Mouse (Mus musculus): Measurements from ENCODE around the gene Gm49340. TPM values are rescaled to one million over a fixed set of nuclear protein-coding genes. Genes with fewer than 3 reads are reported as not detected.
"Not testable (repeated sequence)": the region's sequence is repeated elsewhere in the genome, so short reads cannot be mapped to it uniquely, and the experiment has no call there.

The Gm49340 gene
- total and polyA plus RNA-seq, 2 experiments = 0.18 to 0.23 TPM

DNA sequence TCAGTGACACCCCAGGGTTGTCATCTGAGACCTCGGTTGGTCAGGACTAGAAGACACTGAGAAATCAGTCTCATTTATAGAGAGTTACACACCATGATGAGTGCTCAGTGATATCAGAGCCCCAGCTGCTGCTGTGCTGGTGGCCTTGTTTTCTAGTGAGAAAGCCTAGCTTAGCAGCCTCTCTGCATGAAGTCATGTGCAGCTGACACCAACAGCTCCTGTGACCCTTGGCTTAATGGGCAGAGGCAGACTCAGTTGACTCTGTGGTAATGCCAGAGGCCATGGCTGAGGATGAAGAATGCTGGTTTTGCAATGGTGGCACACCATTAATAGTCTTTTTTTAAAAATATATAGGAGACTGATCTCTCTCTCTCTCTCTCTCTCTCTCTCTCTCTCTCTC lies 39.9 kb upstream of the Gm49340 start:
- no peak for TF ChIP-seq CTCF (IDR thresholded peaks at IDR 0.05; ENCODE audit: low read depth, low read length)
- TF ChIP-seq POLR2A (IDR thresholded peaks at IDR 0.05; ENCODE audit: extremely low read depth, insufficient read depth, low read length) = no peak
- DNase-seq (ENCODE audit: extremely low read depth, low read depth, low spot score) = peak; percentile 17
- no peaks in the 10 kb centered on the region for H3K79me2 ChIP-seq (ENCODE audit: control insufficient read depth, insufficient read depth, low read length)
- no peaks in the 10 kb centered on the region for H3K4me1 ChIP-seq (ENCODE audit: control insufficient read depth, insufficient read depth, low read length)
- no peaks in the 10 kb centered on the region for H3K36me3 ChIP-seq (ENCODE audit: control insufficient read depth, insufficient read depth, low read length)
- no peak overlapping the region for H3K27ac ChIP-seq (replicated peaks; ENCODE audit: insufficient read depth, low read depth, low read length)
- no peak overlapping the region for H3K4me3 ChIP-seq (ENCODE audit: insufficient read depth, low read depth, low read length)
- WGBS = 94% methylated on average over 1 of the region's 1 CpGs
- H3K9ac ChIP-seq (ENCODE audit: low read depth, low read length) = no peak overlapping the region
- no peaks in the 10 kb centered on the region for H3K27me3 ChIP-seq (ENCODE audit: control insufficient read depth, insufficient read depth, low read length)

- DNase-seq (ENCODE audit: extremely low read depth, low read depth, low spot score) = no peak
Measured at GRCm38 (mm10) chr11:73303123-73303522, 26.4 kb upstream of the Gm49340 start.

GRCm38 (mm10) chr11:73315961-73316360 lies 13.6 kb upstream of the Gm49340 start:
- no peak overlapping the region for H3K4me3 ChIP-seq (ENCODE audit: insufficient read depth, low read depth, low read length)
- H3K27me3 ChIP-seq (ENCODE audit: control insufficient read depth, insufficient read depth, low read length) = no peaks in the 10 kb centered on the region
- H3K4me1 ChIP-seq (ENCODE audit: control insufficient read depth, insufficient read depth, low read length) = no peaks in the 10 kb centered on the region
- no peaks in the 10 kb centered on the region for H3K79me2 ChIP-seq (ENCODE audit: control insufficient read depth, insufficient read depth, low read length)
- H3K27ac ChIP-seq (replicated peaks; ENCODE audit: insufficient read depth, low read depth, low read length) = no peak overlapping the region
- 79% methylated on average over 3 of the region's 3 CpGs for WGBS
- no peak for DNase-seq (ENCODE audit: extremely low read depth, low read depth, low spot score)
- no peak overlapping the region for H3K9ac ChIP-seq (ENCODE audit: low read depth, low read length)
- H3K36me3 ChIP-seq (ENCODE audit: control insufficient read depth, insufficient read depth, low read length) = peaks cover 18% of the 10 kb centered on the region
- TF ChIP-seq CTCF (IDR thresholded peaks at IDR 0.05; ENCODE audit: low read depth, low read length) = no peak
- no peak for TF ChIP-seq POLR2A (IDR thresholded peaks at IDR 0.05; ENCODE audit: extremely low read depth, insufficient read depth, low read length)

More at GRCm38 (mm10) chr11:73303123-73303522, 26.4 kb upstream of the Gm49340 start:
- Histone ChIP-seq H3K36me3 (ENCODE audit: control insufficient read depth, insufficient read depth, low read length) (peaks cover 15% of the 10 kb centered on the region), H3K27ac (replicated peaks; ENCODE audit: insufficient read depth, low read depth, low read length) (no peak overlapping the region), H3K4me3 (ENCODE audit: insufficient read depth, low read depth, low read length) (no peak overlapping the region), H3K9ac (ENCODE audit: low read depth, low read length) (no peak overlapping the region), H3K4me1 (ENCODE audit: control insufficient read depth, insufficient read depth, low read length) (no peaks in the 10 kb centered on the region), H3K27me3 (ENCODE audit: control insufficient read depth, insufficient read depth, low read length) (no peaks in the 10 kb centered on the region), H3K79me2 (ENCODE audit: control insufficient read depth, insufficient read depth, low read length) (no peaks in the 10 kb centered on the region)
- TF ChIP-seq POLR2A (IDR thresholded peaks at IDR 0.05; ENCODE audit: extremely low read depth, insufficient read depth, low read length) = no peak
- no peak for TF ChIP-seq CTCF (IDR thresholded peaks at IDR 0.05; ENCODE audit: low read depth, low read length)
- 76% methylated on average over 2 of the region's 2 CpGs for WGBS

GRCm38 (mm10) chr11:73318581-73318980 lies 11.0 kb upstream of the Gm49340 start:
- H3K4me3 ChIP-seq (ENCODE audit: insufficient read depth, low read depth, low read length); H3K9ac ChIP-seq (ENCODE audit: low read depth, low read length); H3K27ac ChIP-seq (replicated peaks; ENCODE audit: insufficient read depth, low read depth, low read length); H3K79me2 ChIP-seq (ENCODE audit: control insufficient read depth, insufficient read depth, low read length); H3K27me3 ChIP-seq (ENCODE audit: control insufficient read depth, insufficient read depth, low read length); H3K4me1 ChIP-seq (ENCODE audit: control insufficient read depth, insufficient read depth, low read length); DNase-seq (ENCODE audit: extremely low read depth, low read depth, low spot score): not testable (repeated sequence)
- 95% methylated on average over 2 of the region's 2 CpGs for WGBS
- peaks cover 12% of the 10 kb centered on the region for H3K36me3 ChIP-seq (ENCODE audit: control insufficient read depth, insufficient read depth, low read length)

DNA sequence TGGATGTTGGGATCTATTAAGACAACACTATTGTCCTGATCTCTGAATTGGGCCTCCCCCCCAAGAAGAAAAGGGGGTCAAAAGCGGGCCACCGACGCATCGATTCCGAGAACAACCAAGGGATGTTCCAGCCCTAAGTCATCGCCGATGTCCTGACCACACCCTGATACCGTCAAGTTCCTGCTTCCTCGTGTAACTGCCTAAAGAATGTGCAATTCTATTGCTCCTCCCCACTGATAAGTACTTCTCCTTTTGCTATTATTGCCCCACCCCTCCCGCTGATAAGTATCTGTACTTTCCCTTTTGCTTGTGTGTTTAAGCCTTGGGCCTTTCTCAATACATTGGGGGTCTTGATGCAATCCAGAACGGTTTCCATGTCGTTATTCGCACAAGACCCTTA lies 8.5 kb upstream of the Gm49340 start:
- 93% methylated on average over 13 of the region's 13 CpGs for WGBS
- DNase-seq (ENCODE audit: extremely low read depth, low read depth, low spot score); H3K4me1 ChIP-seq (ENCODE audit: control insufficient read depth, insufficient read depth, low read length); H3K27me3 ChIP-seq (ENCODE audit: control insufficient read depth, insufficient read depth, low read length); H3K79me2 ChIP-seq (ENCODE audit: control insufficient read depth, insufficient read depth, low read length); H3K27ac ChIP-seq (replicated peaks; ENCODE audit: insufficient read depth, low read depth, low read length); H3K4me3 ChIP-seq (ENCODE audit: insufficient read depth, low read depth, low read length); H3K9ac ChIP-seq (ENCODE audit: low read depth, low read length): not testable (repeated sequence)
- peaks cover 12% of the 10 kb centered on the region for H3K36me3 ChIP-seq (ENCODE audit: control insufficient read depth, insufficient read depth, low read length)

- TF ChIP-seq CTCF (IDR thresholded peaks at IDR 0.05; ENCODE audit: low read depth, low read length) = no peak
- no peak for TF ChIP-seq POLR2A (IDR thresholded peaks at IDR 0.05; ENCODE audit: extremely low read depth, insufficient read depth, low read length)
- Histone ChIP-seq H3K4me1 (ENCODE audit: control insufficient read depth, insufficient read depth, low read length) (peaks cover 9% of the 10 kb centered on the region; the same call in 1 of the 2 replicates), H3K9ac (ENCODE audit: low read depth, low read length) (peak overlapping the region; percentile 38), H3K79me2 (ENCODE audit: control insufficient read depth, insufficient read depth, low read length) (peaks cover 4% of the 10 kb centered on the region; the same call in 1 of the 2 replicates), H3K36me3 (ENCODE audit: control insufficient read depth, insufficient read depth, low read length) (peaks cover 4% of the 10 kb centered on the region), H3K27me3 (ENCODE audit: control insufficient read depth, insufficient read depth, low read length) (no peaks in the 10 kb centered on the region), H3K27ac (replicated peaks; ENCODE audit: insufficient read depth, low read depth, low read length) (peak overlapping the region; percentile 69), H3K4me3 (ENCODE audit: insufficient read depth, low read depth, low read length) (peak overlapping the region; percentile 49)
- peak; percentile 90 for DNase-seq (ENCODE audit: extremely low read depth, low read depth, low spot score)
- 18% methylated on average over 9 of the region's 9 CpGs for WGBS
Measured at GRCm38 (mm10) chr11:73323906-73324830, 5.4 kb upstream of the Gm49340 start.
